Mouse (Mus musculus) skeletal muscle tissue, adult 2 months (tissue): ENCODE data around the gene Ifnb1.
A peak's percentile ranks its signal among the peaks of the same experiment; 100 is the strongest.

ENCODE experiments used
- DNase-seq: peaks from one replicate; pipeline ENCODE4 v3.0.0-alpha.2; 2012; ENCODE audit warnings: low read depth, low spot score

Ifnb1 gene

DNA sequence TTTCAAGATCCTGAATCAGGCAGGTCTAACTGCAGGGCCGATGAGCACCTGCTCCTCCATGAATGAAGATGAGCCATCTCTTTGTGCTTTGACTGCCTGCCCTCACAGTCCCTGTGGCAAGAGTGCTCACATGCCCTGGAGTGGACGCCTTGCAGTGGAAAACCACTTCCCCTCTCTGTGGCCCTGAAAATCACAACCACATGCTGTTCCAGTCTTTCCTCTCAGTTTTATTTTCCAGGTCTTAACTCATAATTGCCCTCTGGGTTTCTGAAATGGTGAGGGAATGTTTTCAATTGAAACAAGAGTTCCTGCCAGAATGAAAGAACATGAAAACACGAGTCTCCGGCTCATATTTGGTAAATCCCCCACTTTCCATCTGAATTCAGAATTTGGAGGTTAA is 18.8 kb downstream of the Ifnb1 start:
- peak; percentile 21 for DNase-seq

DNA sequence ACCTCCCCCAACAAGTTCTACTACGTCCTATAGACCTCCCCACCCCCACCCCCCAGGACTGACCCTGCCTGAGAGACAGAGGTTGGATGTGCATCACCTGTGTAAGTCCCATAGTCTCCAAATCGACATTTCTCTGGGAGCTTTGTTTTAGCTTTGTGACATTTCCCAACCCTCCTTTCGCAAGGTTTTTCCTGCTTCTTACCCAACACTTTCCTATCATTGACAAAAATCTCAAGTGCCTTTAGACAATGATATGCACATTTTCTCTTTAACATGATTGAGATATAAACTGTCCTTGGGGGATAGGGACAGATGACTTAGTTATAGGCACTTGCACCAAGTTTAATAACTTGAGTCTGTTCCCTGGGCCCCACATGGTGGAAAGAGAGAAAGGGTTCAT is 21.3 kb downstream of the Ifnb1 start:
- DNase-seq, result no peak

DNA sequence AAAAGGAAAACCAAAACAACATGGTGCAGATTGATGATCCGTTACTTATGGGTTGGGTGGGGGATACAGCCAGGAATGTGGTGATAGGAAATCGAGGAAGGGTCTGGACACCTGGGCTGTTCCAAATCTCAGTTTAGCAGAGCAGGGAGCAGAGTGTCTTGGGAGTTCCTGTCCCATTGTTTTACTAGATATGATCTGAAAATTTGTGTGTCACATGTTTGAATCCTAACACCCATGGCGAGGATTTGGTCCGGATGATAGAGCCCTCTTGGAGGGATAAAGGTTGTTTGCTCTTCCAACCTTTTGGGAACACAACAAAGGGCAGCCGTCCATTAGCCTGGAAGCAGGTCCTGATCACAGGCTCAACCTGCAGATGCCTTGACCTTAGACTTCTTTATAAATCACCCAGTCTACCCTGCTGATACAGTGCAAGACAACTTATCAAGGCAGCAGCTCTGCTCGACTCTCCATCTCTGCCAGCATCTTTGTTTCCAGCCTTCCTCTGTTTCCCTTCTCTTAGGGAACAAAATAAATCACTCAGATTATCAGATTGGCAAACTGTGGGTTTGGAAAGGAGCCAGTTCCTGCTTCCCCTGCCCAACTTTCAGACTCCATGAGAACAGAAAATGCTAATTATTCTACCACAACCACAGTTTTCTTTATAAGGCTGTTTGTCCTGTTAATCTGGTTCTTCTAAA is 26.1 kb downstream of the Ifnb1 start:
- DNase-seq, result peak; percentile 28

DNA sequence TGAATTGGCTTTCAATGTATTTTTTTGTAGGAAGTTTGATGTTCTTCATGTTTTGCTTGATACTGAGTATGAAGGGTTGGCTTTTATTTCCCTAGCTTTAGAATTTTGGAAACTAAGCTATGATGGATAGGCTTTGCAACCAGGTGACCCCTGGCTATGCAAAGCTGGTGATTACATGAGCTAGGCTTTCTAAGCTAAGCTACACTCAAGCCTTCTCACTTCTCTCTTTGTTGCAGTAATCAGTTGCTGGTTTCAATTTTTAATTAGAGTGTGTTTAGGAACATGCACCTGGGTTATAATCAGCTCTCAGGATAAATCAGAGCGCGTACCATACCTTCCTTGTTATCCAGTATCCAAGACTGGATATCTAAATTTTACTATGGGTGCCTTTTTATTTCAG is 33.0 kb downstream of the Ifnb1 start:
- no peak for DNase-seq

DNA sequence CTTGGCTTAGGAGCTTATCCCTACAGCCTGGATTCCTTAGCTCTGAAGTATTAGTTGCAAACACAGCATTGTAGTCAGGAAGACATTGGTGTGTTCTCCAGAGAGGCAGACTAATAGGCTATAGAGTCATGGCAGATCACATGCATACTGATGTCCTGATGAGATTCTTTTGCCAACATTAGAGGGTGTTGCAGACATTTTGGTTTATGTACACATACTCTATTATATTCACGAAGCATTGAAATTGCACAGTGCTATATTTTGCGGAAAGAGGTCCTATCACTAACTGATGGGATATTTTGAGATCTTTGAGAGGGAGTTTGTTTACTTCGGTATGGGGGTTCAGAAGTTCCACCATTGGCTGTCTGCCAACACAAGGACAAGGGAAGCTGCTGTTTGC is 34.5 kb downstream of the Ifnb1 start:
- no peak for DNase-seq

DNA sequence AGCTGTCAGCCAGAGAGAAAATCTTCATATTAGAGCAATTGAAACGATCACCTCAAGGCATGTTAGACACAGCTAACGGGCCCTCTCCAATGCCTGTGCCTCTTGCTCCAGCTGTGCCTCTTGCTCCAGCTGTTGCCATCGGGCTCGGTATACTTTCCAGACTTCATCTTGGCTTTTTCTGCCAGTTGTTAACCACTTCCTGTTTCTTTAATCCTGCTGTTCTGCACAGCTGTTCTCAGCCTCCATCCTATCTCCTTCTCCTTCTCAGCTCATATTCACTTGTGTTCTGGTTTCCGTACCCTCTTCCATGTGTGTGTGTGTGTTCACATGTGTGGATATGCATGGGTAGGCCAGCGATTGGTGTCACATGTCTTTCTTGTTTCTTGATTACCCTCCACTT is 42.4 kb downstream of the Ifnb1 start:
- DNase-seq, result no peak

DNA sequence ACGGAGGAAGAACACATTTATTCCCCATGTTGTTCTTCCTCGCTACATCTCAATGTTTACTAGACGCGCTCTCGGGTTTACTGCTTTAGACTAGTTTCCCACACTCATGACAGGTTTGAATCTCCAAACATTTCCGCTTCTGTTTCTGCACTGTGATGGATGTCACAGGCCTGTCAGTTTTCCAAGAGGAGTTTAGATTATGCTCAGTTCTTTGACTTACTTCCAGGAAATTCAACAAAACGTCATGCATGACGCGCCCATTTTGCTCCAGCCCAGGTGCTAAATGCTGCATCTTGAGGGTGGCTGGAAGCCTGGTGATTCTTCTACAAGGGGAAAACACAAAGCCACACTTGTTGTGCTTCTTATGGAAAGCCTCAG is 43.8 kb downstream of the Ifnb1 start:
- no peak for DNase-seq

DNA sequence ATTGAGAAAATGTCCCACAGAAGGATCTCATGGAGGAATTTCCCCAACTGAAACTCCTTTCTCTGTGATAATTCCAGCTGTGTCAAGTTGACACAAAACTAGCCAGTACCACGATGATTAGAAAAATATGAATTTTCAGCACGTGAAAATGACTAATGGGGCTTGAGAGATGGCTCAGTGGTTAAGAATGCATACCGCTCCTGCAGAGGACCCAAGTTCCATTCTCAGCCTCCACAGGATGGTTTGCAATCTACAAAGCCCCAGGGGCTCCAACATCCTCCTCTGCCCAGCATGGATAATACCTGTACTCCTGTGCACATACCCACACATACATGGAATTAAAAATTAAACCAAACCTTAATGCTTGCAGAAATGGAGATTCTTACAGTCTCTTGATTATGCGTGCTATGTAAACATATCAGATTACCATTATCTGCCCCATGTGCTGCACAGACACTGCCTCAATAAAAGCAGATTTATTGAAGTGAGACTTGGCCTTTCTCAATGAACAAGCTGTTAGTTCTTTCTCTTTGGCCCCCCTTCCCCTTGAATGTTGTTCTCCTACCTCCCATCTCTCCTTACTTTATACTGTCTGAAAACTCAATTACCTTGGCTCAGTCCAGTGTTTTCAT is 44.3 kb downstream of the Ifnb1 start:
- no peak for DNase-seq

DNA sequence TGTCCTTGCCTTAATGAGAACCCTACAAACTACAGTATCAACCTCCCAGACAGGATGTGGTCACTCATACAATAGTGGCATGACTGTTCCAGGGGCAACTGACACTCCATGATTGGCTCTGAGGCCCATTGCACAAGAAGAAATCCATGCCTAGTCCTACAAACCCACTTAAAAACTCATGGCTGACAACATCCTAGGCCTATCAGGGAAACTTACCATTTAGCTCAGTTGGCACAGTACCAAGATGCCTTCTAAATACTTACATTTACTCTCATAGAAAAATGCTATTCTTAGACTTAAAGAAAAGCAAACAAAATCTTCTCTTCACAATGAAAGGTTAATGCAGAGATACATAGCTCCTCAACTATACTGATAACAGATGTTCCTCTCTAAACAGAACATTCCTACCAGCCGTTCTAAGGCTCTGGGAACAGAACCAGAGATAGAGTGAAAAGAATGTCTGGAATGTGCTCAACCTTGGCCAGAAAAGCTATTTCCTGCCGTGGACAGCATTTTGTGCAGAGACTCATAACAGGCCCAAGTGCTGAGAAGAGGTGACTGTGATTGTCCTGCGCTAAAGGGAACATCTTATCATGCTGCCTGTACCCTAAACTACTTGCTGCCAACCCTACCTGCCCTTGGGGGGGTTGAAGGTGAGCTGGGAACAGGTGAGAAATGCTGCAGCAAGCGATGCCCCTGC is 45.9 kb downstream of the Ifnb1 start:
- no peak for DNase-seq

DNA sequence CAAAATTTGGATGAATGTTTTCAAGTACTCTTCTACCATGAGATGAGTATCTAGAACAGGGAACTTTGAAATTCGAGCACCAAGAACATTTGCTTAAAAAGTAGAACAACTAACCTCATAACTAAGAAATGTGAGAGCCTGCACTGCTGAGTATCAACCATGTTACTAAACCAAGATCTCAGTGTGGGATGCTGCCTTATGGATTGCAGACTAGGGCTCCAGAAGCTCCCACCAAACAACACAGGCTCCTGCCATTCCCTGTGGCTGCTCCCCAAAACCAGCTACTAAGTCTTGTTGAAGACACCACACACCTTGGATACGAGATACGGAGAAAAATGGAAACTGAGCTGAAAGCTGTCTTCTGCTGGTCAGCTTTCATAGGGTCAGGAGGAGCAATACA is 46.5 kb downstream of the Ifnb1 start:
- DNase-seq, result no peak
